Mouse (Mus musculus) cortical plate, adult 2 months (tissue): ENCODE results near the gene Zbtb5.

Experiments used
- CTCF ChIP-seq: fragments of 200-500 bp; IDR thresholded peaks from 2 replicates; pipeline ENCODE4 v1.5.1; 2011; ENCODE audit warnings: mild to moderate bottlenecking, control low read depth, low read length; ENCODE audit not compliant: insufficient read depth; ENCODE audit errors: extremely low read depth
- POLR2A ChIP-seq: fragments of 200-500 bp; IDR thresholded peaks from 2 replicates; pipeline ENCODE4 v1.6.1; 2011; ENCODE audit warnings: mild to moderate bottlenecking, low read length, control low read depth; ENCODE audit not compliant: insufficient read depth; ENCODE audit errors: extremely low read depth

DNA sequence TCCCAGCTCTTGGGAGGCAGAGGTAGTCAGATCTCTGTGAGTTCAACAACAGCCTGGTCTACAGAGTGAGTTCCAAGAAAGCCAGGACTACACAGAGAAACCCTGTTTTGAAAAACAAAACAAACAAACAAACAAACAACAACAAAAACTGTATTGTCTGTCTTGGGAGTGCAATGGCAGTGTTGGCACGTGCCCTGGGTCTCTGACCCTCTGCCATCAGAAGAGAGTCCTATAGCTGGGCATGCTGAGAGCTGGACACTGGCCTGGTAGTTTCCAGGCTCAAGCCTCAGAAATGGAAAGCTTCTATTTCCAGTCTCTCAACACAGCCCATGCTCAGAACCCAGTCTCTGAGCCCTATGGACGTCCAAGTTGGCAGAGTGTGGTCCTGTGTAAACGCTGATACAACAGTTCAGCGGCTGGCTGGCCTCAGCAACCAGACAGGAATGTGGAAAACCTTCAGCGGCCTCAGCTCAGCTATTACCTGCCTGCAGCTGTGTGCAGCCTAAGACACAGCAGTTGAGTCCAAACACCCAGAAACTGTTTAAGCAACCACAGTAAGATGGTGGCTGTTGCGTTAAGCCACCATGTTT lies 36.1 kb downstream of the Zbtb5 start:
- TF ChIP-seq CTCF (no peak), POLR2A (no peak)
